Mouse (Mus musculus) frontal cortex, postnatal 36 days (tissue): Measurements from ENCODE around the gene Csrp1.
A peak's percentile ranks its signal among the peaks of the same experiment; 100 is the strongest.

Experiments
- DNase-seq, 2 experiments: peaks; one replicate each; pipeline ENCODE4 v3.0.0; 2022; ENCODE audit warnings: low spot score in 2 of 2

The Csrp1 gene

DNA sequence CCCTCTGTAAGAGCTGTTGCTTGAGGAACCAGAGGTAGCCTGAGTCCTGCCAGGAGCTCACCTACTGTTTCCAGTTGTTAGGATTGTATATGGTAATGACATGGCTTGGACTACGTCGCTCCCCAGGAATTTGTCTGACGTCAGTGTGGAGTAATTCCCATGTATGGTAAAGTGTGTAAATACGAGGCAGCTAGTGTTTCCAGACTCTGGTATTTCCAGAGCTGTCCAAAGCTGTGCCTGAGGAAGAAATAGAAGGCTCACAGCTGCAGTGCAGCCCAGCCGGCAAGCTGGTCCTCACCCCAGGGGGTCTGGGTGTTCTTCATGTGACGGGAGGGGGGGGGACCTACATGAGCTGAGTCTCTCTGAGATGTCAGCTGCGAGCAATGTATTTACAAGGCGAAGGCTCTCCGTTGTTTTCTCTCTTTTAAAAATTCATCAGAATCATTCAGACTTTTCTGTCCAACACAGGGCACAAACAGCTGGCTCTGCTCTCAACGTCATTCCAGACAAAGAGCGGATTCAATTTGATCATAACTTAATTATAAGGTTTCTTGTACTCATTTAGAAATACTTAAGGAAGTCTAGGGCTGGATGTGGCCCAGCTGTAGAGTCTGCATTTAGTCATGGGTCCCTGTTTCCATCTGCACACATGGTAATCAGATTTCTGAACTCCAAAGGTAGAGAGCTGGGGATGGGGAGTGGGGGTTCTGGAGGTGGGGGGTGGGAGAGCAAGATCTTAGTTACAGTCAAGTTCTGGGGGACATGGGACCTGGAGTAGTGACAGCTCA lies 12.2 kb downstream of the Csrp1 start:
- no peak for DNase-seq

DNA sequence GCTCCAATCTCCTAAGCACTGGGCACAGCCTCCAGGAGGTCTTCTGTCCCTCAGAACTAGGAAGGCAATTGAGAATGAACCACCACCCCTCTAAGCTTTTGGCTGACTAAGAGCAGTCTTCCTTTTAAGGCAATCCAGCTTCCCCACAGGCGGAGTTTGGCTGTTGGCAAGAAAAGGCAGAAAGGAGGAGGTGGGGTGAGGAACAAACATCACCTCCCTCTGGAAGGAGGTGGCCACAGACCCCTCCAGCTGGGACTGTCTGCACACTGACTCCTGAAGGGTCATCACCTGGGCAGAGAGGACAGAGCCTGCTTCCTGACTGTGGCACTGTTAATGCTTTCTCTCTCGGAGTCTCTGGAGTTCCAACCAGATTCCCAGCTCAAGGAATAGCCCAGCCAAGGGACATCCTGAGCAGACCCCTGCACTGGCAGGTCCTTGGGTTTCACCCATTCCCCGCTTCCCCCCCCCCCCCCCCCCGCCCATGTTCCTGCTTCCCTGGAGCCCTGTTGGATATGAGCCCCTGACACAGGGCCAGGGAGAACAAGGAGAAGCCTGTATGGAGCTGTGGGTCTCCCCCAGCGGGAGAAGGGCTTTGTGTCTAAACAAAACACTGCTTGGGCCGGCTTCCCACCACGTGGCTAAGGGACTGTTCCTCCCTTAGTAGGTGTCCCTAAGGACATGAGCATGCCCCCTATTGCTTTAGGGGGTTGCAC lies 14.5 kb downstream of the Csrp1 start:
- peak in 1 of 2 experiments; percentile 56 for DNase-seq

DNA sequence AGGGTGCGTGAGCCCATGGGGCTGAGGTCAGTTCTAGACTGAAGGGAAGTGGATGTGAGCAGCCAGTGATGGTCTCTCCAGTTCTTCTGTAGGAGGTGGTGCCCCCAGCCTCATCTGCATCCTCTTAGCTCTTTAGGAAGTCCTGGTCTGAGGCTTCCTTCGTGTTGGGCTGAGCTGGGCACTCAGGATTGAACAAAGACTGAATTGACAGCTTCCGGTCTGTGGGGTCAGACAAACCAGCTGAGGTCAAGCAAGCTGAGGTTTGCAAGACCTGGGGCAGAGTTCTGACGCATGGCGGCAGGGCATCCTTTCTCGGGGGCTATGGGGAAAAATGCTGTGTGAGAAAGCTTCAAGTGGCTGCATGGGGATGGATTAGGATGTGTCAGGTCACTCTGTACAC lies 15.6 kb downstream of the Csrp1 start:
- DNase-seq: no peak

DNA sequence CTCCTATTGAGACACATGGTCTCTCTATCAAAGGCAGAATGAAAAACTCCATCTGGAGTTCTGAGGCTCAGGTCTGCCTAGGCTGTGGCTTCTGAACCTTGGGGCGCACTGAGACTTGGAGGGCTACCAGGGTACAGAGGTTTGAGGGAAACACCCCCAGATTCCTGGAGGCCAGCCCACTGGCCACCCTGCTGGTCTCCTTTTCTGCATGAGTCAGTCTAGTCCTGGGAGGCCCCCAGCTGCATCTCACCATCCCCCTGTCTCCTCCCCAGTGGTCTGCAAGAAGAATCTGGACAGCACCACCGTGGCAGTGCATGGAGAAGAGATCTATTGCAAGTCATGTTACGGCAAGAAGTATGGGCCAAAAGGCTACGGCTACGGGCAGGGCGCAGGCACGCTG lies 25.1 kb downstream of the Csrp1 start:
- DNase-seq: no peak

DNA sequence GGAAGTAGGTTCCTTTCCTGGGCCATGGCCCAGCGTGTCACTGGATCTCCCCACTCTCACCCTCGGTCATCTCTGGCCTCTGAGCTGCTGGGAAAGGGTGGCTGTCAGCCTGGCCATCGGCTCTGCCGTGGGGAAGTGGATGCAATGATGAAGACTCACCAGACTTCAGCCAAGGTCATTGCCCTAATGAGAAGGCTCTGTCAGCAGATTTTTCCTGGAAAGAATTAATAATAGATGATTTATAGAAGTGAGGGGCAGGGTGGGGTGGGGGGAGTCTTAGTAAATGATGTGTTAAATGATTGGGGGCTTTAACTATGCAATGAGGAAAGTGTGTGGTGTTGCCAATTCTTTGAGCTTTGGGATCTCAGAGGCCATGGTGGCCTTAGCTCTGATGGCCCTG lies 26.4 kb downstream of the Csrp1 start:
- DNase-seq: no peak

DNA sequence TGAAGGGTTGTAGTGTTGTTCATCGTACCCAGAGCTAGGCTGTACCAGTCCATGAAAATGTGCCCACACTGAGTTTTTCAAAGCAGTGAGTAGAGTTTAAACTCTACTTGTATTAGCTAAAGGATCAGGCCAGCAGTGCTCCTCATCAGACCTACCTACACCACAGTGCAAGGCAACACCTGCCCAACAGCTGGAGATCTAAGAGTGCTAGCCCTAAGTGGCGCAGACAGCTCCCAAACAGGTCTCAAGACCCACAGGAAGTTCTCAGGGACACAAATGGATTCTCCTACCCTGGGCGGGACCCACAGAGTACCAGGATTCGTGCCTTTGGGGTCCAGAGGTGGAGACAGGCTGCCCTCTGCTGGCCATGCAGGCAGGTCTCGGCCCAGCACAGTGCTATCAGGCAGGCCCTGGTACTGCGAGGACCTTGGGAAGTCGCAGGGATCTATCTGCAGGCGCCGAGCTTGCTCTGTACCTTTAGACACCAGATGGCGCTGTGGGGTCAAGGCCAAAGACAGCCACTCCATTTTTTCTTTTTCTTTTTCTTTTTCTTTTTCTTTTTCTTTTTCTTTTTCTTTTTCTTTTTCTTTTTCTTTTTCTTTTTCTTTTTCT lies 33.0 kb downstream of the Csrp1 start:
- peak; percentile 82 to 93 for DNase-seq

DNA sequence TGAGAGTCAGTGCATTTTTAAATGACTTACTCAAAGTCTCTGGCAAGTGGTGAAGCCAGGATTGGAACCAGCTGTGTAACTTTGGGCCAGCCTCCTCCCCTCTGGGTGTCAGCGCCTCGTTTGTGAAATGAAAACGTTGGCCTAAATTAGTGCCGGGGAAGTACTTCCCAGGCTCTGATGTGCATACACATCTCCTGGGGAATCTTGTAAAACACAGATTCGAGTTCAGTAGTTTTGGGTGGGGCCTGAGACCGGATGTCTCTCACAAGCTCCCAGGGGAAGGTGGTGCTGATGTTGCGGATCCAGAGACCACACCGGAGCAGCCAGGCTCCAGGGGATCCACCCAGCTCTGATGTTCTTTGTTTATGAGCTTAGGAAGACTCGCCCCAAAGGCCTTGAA lies 35.4 kb downstream of the Csrp1 start:
- no peak for DNase-seq

DNA sequence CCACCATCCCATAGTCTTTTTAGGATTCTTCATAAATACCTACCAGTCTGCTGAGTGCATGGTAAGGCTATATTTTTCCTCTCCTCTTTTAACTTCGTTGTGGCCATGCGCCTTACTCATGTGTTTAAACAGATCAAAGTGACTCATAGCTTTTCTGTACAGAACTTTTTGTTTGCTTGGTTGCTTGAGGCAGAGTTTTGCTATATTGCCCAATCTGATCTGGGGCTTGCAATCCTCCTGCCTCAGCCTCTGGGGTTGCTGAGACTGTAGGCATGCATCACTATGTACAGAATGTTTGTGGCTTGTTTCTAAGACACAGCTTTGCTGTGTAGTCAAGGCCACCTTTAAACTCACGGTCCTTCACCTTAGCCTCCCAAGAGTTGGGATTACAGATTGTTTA lies 36.1 kb downstream of the Csrp1 start:
- no peak for DNase-seq

DNA sequence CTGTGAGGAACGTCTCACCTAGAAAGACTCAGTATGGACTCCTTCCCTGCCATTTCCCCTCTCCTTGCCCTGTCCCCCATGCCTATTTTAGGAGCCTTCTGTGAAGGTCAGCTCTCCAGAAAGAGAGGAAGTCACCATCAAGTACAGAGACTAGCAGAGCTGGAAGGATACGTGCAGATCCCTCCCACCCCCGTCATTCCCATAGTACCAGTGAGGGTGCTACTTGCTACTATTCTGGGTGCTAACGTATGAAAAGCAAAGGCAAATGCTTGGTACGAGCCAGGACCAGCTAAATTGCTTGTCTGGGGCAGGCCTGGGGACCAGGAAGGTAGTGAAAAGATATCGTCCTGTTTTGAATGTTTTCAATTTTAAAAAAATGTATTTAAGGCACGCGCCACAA lies 37.4 kb downstream of the Csrp1 start:
- DNase-seq: no peak

DNA sequence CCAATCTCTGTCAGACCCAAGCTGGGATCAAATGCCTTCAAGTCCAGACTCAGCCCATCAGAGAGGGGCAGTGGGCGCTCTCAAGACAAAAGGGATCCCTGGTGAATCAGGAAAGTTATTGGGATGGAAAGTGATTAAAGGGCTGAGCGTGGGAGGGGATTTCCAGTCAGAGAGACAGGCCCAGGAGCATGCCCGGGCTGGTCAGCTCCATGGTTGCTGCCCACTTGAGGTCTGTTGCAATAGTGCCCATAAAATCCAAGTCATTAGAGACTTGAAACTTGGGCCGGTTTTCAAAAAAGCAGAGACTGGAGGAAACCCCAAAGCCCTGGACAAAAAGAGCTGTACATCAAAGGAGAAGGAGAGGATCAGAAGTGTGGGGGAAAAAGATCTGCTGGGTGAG lies 39.8 kb downstream of the Csrp1 start:
- no peak for DNase-seq

DNA sequence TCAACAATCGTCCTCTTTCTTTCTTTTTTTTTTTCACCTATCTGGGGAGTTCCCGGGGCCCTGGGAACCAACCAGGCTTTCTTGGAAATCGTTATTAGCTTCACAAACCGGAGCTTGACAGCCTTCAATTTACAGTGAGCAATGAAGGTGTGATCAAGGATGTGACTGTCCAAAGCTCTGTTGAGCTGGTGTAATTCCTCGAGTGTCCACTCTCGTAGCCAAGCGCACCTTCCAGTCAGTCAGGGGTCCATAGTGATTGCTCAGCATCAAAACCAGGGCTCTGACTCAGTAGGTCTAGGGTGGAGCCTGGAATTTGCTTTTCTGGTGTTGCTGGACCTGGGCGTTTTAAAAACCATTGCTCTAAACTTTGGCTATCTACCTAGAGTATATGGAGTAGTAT lies 40.4 kb downstream of the Csrp1 start:
- DNase-seq: no peak

DNA sequence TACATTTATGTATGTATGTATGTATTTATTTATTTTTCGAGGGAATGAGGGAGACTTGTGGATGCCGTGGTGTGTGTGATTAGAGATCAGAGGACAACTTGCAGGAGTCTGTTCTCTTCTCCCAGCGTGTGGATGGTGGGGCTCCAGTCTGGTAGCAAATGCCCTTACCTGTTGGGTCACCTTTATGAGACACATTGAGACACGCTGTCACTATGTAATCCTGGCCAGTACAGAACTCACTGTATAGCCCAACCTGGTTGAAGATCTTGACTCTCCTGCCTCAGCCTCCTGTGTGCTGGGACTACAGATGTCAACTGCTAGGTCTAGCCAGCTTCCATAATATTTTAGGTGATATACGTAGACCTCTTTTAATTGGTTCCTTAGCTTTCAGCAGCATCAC lies 41.9 kb downstream of the Csrp1 start:
- DNase-seq: no peak

DNA sequence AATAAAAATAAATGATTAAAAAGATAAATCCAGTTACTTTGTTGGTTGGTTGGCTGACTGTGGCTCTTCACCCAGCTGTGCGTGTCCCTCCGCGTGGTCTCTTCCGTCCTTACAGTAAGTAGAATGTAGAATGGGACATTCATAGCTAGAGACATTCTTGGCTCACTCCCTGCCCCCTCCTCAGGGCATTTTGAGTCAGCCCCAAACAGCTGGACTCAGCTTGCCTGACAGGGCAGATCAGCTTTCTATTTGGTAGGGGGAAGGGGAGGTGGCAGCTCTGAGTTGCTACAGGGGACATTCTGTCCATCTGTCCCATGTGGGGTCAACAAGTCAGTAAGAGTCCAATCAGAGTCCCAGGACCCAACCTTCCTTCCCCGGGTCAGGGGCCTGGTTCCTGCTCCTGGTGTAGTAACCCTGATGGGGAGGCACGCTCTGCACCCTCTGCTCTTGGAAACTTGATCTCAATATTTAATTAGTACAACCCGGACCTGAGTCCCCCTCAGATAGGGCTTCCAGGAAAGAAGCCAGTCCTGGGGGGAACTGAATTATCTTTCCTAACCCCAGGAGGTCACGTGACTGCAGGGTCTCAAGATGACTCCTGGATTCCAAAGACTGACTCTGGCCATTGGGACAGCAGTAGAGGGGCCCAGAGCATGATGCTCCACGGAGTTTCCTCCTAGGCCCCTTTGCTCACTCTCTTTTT lies 43.8 kb downstream of the Csrp1 start:
- no peak for DNase-seq

DNA sequence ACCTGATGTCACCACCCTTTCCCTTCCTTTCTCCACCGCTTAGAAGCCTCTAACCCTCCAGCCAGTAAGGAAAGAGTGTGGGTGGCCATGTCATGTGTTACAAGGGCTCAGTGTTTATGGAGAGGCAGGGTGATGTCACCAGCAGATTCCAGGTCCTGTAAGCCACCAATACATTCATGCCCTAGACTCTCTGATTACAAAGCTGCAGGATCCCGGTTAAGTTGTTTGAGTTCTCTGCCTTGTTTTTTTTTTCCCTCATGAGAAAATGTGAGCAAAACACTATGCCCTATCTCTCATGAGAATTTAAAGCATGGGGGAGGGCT lies 44.3 kb downstream of the Csrp1 start:
- DNase-seq: no peak

DNA sequence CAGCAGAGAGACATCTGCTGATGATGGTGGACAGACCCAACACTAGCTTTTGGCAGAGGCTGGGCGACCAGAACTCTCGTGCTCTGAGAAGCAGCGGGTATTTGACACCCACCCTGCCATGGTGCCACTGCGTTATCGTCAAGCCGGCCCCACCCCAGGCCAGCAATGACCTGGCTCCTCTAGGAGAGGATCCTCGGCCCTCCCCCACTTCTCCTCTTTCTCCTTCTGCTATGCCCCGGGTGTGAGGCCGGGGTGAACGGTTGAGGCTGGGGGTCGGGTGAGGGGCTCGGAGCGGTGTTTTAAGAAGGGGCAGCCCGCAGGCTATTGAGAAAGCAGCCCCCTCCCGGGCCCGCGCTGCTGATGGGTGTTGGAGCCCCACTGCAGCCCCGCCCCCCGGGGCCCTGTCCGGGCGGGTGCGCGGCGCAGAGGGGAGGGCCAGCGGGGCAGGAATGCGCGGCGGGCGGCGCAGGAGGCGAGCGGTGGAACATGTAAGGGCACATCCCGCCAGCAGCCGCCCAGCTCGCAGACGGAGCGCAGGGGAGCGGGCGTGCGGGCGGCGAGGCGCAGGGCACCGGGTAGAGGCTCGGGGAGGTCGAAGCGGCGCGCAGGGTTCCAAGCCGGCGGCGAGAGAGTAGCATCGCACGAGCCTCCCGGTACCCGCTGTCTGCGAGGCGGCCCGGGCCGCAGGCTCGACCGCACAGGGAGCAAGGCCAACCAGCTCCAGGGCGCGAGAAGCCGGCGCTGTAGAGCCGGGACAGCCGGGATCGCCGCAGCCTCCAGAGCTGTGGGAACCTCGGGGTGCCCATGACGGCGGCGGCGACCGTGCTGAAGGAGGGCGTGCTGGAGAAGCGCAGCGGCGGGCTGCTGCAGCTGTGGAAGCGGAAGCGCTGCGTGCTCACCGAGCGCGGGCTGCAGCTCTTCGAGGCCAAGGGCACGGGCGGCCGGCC lies 46.1 kb downstream of the Csrp1 start, which contains the start of gene Phlda3:
TSS of gene Phlda3 (plus strand) at position 475 of the 947 bp plus-strand sequence.
- peak; percentile 52 to 54 for DNase-seq

DNA sequence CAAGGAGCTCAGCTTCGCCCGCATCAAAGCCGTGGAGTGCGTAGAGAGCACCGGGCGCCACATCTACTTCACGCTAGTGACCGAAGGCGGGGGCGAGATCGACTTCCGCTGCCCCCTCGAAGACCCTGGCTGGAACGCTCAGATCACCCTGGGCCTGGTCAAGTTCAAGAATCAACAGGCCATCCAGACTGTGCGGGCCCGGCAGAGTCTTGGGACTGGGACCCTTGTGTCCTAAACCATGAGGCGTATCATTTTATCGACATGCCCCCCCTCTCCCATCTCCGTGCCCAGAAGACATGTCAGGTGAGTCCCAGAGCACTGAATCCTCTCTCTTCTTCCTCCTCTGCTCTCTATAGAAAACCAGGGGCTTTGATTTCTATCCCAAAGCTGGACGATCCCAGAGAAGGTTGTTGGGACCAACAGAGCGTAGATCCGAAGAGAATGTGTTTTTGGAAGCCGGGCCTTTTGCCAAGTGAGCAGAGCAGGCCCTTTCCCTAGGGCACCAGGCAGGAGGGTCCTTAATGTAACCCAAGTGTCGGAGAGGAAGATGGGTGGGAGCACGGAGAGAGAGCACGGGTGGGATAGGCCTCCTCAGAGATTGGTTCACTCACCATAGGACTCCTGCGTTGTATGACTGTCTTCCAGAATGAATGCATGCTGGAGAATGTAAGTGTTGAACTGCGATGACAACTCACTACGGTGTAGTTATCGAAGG lies 46.9 kb downstream of the Csrp1 start:
- DNase-seq: no peak

DNA sequence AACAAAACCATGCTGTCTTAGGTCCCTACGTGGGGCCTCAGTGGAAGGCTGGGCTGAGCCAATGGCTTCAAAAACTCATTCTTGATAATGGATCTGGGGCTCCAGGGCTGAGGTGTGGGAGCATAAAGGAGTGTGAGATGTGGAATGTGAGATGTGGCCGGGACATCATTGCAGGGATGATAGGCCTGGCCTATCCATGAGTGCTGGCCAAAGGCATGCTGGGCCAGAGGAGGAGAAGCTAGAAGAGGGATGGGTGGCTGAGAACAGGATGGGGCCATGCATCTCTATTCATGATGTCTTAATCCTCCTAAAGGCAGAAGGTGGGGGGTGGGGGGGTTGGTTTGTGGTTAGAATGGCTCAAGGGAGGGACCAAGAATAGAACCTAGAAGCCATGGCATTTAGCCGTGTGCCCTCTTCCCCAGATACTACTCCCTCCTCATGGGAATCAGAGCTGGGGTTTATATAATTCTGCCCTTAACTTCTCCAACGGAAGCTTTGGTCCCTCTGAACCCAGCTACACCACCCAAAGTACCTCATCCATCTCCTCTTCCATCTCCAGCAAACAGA lies 47.5 kb downstream of the Csrp1 start:
- no peak for DNase-seq

DNA sequence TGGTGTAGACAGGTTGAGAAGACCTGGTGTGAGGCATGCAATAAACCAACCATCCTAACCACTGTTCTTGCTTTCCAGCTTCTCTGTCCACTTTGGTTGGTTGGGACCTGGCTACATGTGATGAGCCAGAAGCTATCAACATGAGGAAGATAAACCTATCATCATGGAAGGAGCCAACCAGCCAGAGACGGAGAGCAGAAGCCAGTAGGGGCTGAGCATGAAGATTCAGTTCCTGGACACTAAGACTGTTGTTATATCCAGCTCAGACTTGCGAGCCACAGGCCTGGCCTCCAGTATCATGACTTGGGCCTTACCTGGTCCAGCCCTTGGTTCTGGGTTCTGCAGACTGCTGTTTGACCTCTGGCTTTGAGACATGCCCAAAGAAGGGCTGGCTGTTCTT lies 48.5 kb downstream of the Csrp1 start:
- no peak for DNase-seq

DNA sequence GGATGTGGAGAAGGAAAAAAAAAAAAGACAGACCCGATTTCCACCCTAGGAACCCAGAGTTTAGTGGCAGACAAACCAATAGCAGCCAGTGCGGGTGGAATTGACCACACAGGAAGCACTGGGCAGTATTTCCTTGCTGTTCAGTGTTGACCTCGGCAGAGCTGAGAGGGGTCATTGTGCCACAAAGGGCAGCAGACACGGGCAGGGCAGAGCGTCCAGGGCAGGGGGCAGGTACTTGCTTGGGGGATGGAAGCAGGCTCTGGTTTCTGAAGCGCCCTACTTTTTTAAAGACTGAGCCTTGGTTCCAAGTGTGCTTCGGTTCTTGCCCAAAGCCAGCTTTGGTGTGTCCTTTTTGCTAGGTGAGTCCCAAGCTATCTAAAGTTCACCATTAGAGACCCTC lies 50.4 kb downstream of the Csrp1 start:
- DNase-seq: no peak

DNA sequence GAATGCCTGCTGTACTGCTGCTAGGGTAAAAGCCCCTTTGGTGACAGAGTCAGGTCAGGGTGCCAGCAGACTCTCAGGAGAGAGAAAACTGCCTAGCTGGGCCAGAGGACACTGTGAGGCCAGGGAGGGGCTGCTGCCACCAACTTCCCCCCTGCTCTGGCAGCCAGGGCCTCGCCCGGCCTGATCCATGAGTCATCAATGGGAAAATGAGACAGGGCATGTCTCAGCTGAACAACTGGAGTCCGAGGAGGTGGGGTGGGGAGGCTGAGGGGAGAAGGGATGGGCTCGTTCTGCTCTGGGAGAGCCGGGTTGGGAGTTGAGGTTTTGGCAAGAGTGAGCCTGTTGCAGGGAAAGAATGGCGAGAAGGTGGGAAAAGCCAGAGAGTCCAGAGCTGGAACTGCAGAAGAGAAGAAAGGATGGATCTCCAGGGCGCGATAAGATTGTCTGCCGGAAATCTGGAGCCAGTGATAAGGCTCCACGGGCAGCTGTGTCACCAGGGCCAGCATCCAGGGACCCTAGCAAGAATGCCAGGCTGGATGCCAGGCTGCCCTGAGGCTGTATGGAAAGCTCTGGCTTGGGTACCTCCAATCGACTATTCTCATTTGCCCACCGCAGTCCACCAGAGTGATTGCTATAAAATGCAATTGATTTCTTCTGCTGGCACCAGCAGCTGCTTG lies 51.2 kb downstream of the Csrp1 start:
- DNase-seq: no peak
